Mouse (Mus musculus) WW6 (cell line): ENCODE results near the gene Sh2d2a.
"Not testable (repeated sequence)": the region's sequence is repeated elsewhere in the genome, so short reads cannot be mapped to it uniquely, and the experiment has no call there.

Experiments used
- DNase-seq: peaks from one replicate; pipeline ENCODE4 v3.0.0-alpha.2; 2013; ENCODE audit warnings: low read depth, low spot score

Sh2d2a gene

GRCm38 (mm10) chr3:87855936-87856335 is 9.4 kb downstream of the Sh2d2a start:
- no peak for DNase-seq

GRCm38 (mm10) chr3:87857666-87858065 is 11.1 kb downstream of the Sh2d2a start:
- DNase-seq: no peak

GRCm38 (mm10) chr3:87859813-87860212 is 13.3 kb downstream of the Sh2d2a start:
- DNase-seq: peak; percentile 20

GRCm38 (mm10) chr3:87864111-87864510 is 17.6 kb downstream of the Sh2d2a start:
- not testable (repeated sequence) for DNase-seq

- DNase-seq: no peak
These were observed 31.2 kb downstream of the Sh2d2a start for GRCm38 (mm10) chr3:87877730-87878129.

- DNase-seq: no peak
These were observed 37.7 kb downstream of the Sh2d2a start for GRCm38 (mm10) chr3:87884291-87884690.

GRCm38 (mm10) chr3:87884708-87885251 is 38.2 kb downstream of the Sh2d2a start:
- no peak for DNase-seq

- peak; percentile 95 for DNase-seq
These were observed 38.9 kb downstream of the Sh2d2a start, which contains the start of gene Prcc for GRCm38 (mm10) chr3:87885281-87886003. Gene Prcc, minus strand, starts transcription at chr3:87885608.

GRCm38 (mm10) chr3:87886004-87886365 is 39.4 kb downstream of the Sh2d2a start:
- no peak for DNase-seq

GRCm38 (mm10) chr3:87886416-87886815 is 39.9 kb downstream of the Sh2d2a start:
- DNase-seq: no peak

- DNase-seq: not testable (repeated sequence)
These were observed 40.8 kb downstream of the Sh2d2a start for GRCm38 (mm10) chr3:87887400-87887799.

GRCm38 (mm10) chr3:87891481-87891880 is 44.9 kb downstream of the Sh2d2a start:
- no peak for DNase-seq

- no peak for DNase-seq
These were observed 46.9 kb downstream of the Sh2d2a start for GRCm38 (mm10) chr3:87893367-87893905.

GRCm38 (mm10) chr3:87899266-87899665 is 52.7 kb downstream of the Sh2d2a start:
- no peak for DNase-seq

GRCm38 (mm10) chr3:87899776-87900175 is 53.2 kb downstream of the Sh2d2a start:
- no peak for DNase-seq

- no peak for DNase-seq
These were observed 54.6 kb downstream of the Sh2d2a start for GRCm38 (mm10) chr3:87901036-87901624.

- DNase-seq: not testable (repeated sequence)
These were observed 55.4 kb downstream of the Sh2d2a start for GRCm38 (mm10) chr3:87901959-87902358.

GRCm38 (mm10) chr3:87903821-87904220 is 57.3 kb downstream of the Sh2d2a start:
- no peak for DNase-seq
